Mouse (Mus musculus) testis, adult 2 months (tissue): ENCODE results near the gene Eif4ebp2. TPM values are rescaled to one million over a fixed set of nuclear protein-coding genes. Genes with fewer than 3 reads are reported as not detected.

Source experiments
- H3K27ac ChIP-seq: fragments of 200-500 bp; 2 replicates; pipeline ENCODE4 v1.5.1; 2012; ENCODE audit warnings: low read depth, low read length; ENCODE audit not compliant: control insufficient read depth, insufficient read depth
- H3K27me3 ChIP-seq: fragments of 200-500 bp; 2 replicates; pipeline ENCODE4 v1.6.1; 2012; ENCODE audit warnings: mild to moderate bottlenecking, low read length, moderate library complexity; ENCODE audit not compliant: control insufficient read depth, insufficient read depth
- H3K36me3 ChIP-seq: fragments of 200-500 bp; 2 replicates; pipeline ENCODE4 v1.6.1; 2012; ENCODE audit warnings: mild to moderate bottlenecking, low read length; ENCODE audit not compliant: control insufficient read depth, insufficient read depth
- H3K4me1 ChIP-seq: fragments of 200-500 bp; 2 replicates; pipeline ENCODE4 v1.6.1; 2012; ENCODE audit warnings: low read length; ENCODE audit not compliant: control insufficient read depth, insufficient read depth
- H3K4me3 ChIP-seq: fragments of 200-500 bp; 2 replicates; pipeline ENCODE4 v1.5.1; 2012; ENCODE audit warnings: low read depth, mild to moderate bottlenecking, low read length, moderate library complexity, mixed read lengths; ENCODE audit not compliant: control insufficient read depth
- CTCF ChIP-seq: fragments of 200-500 bp; IDR thresholded peaks from 2 replicates; pipeline ENCODE4 v1.5.1; 2012; ENCODE audit warnings: low read depth, mild to moderate bottlenecking, inconsistent platforms, low read length, moderate library complexity; ENCODE audit not compliant: control insufficient read depth, insufficient read depth, insufficient replicate concordance
- POLR2A ChIP-seq: fragments of 200-500 bp; IDR thresholded peaks from 2 replicates; pipeline ENCODE4 v1.6.1; 2012; ENCODE audit warnings: low read depth, mild to moderate bottlenecking, inconsistent platforms, low read length, moderate library complexity; ENCODE audit not compliant: control insufficient read depth
- polyA plus RNA-seq: library from polyadenylated mRNA; depleted of rRNA; stranded (reverse); fragments of >200 nt; gene quantifications from 2 replicates; pipeline ENCODE4 v1.2.3, GENCODE M21; 2012

Gene Eif4ebp2
- polyA plus RNA-seq, 1 experiment = 33.7 TPM

GRCm38 (mm10) chr10:61410193-61410592 is 42.3 kb downstream of the Eif4ebp2 start:
- no peak overlapping the region for H3K27ac ChIP-seq
- TF ChIP-seq POLR2A (no peak), CTCF (no peak)

DNA sequence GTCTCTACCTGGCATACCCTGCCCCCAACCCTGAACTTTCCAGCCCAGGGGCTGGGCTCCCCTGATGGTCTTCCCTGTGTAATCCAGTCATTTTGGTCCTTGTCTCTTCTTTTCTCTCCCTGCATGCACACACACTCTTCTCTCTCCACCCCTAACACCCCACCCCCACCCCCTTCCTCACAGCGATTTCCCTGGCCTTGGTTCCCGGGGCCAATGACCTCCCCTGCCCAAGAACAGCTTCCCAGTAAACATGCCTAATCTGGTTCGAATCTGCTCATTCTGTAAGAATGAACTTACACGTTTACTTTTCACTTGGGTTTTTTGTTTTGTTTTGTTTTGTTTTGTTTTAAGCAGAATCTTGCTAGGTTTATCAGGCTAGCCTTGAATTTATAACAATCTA is 42.7 kb downstream of the Eif4ebp2 start:
- Histone ChIP-seq H3K27ac (no peak overlapping the region), H3K4me1 (no peaks in the 10 kb centered on the region; the same call in 1 of the 2 replicates)
- TF ChIP-seq CTCF (no peak), POLR2A (no peak)

More at GRCm38 (mm10) chr10:61410193-61410592, 42.3 kb downstream of the Eif4ebp2 start:
- H3K36me3 ChIP-seq = no peaks in the 10 kb centered on the region
- H3K4me3 ChIP-seq = no peak overlapping the region
- H3K4me1 ChIP-seq = no peaks in the 10 kb centered on the region; the same call in 1 of the 2 replicates
- no peaks in the 10 kb centered on the region for H3K27me3 ChIP-seq

GRCm38 (mm10) chr10:61405958-61406357 is 46.5 kb downstream of the Eif4ebp2 start:
- Histone ChIP-seq H3K27me3 (no peaks in the 10 kb centered on the region), H3K4me1 (no peaks in the 10 kb centered on the region), H3K27ac (no peak overlapping the region), H3K36me3 (no peaks in the 10 kb centered on the region), H3K4me3 (no peak overlapping the region)
- TF ChIP-seq POLR2A (no peak), CTCF (no peak)

More for the DNA sequence above, 42.7 kb downstream of the Eif4ebp2 start:
- Histone ChIP-seq H3K36me3 (no peaks in the 10 kb centered on the region), H3K27me3 (no peaks in the 10 kb centered on the region), H3K4me3 (no peak overlapping the region)

DNA sequence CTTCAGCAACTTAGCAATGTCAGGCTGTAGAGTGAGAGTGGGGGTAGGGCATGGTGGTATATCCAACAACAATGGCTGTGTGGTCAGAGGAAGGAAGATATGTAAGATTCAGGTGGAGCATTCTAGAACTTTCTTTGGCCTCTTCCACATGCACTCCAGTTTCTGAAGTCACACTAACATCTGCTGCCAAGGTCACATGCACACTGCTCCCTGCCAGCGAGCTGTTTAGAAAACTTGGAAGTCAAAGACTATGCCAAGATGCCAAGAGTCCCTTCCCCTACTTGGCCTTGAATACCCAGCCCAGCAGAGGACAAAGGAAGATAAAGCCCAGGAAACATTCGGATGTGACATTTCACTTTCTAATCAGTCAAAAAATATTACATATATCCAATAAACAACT is 49.5 kb downstream of the Eif4ebp2 start:
- Histone ChIP-seq H3K27me3 (no peaks in the 10 kb centered on the region), H3K27ac (no peak overlapping the region), H3K4me1 (no peaks in the 10 kb centered on the region; the same call in 1 of the 2 replicates), H3K4me3 (no peak overlapping the region), H3K36me3 (no peaks in the 10 kb centered on the region)
- TF ChIP-seq POLR2A (no peak), CTCF (no peak)

DNA sequence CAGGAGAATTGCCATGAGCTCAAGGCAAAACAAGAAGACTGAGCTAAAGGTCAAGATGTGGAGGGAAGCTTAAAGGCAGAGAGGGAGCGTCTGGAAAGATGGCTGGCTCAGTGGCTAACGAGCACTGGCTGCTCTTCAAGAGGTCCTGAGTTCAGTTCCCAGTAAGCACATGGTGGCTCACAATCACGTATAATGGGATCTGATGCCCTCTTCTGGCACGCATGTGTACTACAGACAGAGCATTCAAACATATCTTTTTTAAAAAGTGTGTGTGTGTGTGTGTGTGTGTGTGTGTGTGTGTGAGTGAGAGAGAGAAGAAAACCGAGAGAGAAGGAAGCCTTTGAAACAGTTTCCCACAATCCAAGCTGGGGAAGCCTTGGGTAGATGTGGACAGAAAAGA is 50.0 kb downstream of the Eif4ebp2 start:
- no peaks in the 10 kb centered on the region for H3K36me3 ChIP-seq
- no peak overlapping the region for H3K27ac ChIP-seq
- TF ChIP-seq CTCF (no peak; the same call in 1 of the 2 replicates), POLR2A (no peak)
- H3K4me3 ChIP-seq = no peak overlapping the region
- H3K4me1 ChIP-seq = no peaks in the 10 kb centered on the region; the same call in 1 of the 2 replicates
- H3K27me3 ChIP-seq = no peaks in the 10 kb centered on the region

- TF ChIP-seq POLR2A = no peak
- TF ChIP-seq CTCF = no peak
These were observed 52.1 kb downstream of the Eif4ebp2 start for GRCm38 (mm10) chr10:61400407-61400806.

GRCm38 (mm10) chr10:61399156-61399734 is 53.2 kb downstream of the Eif4ebp2 start:
- Histone ChIP-seq H3K27me3 (no peaks in the 10 kb centered on the region), H3K36me3 (no peaks in the 10 kb centered on the region), H3K27ac (no peak overlapping the region), H3K4me1 (no peaks in the 10 kb centered on the region; the same call in none of the 2 replicates), H3K4me3 (no peak overlapping the region; the same call in 1 of the 2 replicates)
- TF ChIP-seq CTCF (peak; percentile 96; the same call in 1 of the 2 replicates), POLR2A (no peak)

More at GRCm38 (mm10) chr10:61400407-61400806, 52.1 kb downstream of the Eif4ebp2 start:
- Histone ChIP-seq H3K36me3 (no peaks in the 10 kb centered on the region), H3K4me3 (no peak overlapping the region), H3K27ac (no peak overlapping the region), H3K27me3 (no peaks in the 10 kb centered on the region), H3K4me1 (no peaks in the 10 kb centered on the region; the same call in 1 of the 2 replicates)
